Mouse (Mus musculus) liver, embryonic 13.5 days (tissue): ENCODE measurements at regions not wholly inside any gene's neighbourhood (a gene's known extent, or its start where the extent isn't known, plus 50 kb on each side); places are given as distances from the start of the nearest gene placed in this dataset.
A peak's percentile ranks its signal among the peaks of the same experiment; 100 is the strongest.

Source experiments
- ATAC-seq: fragments of 200-750 bp; cut with Nextera tagmentation; 2 replicates; pipeline ENCODE4 v1.8.0; 2017; ENCODE audit warnings: low read depth, mild to moderate bottlenecking, moderate number of reproducible peaks, moderate library complexity
- DNase-seq: peaks from one replicate; pipeline ENCODE4 v3.0.0; 2022
- H3K27ac ChIP-seq: fragments of 300-500 bp; sonication (generic); 2 replicates; pipeline ENCODE4 v1.5.1; 2015; ENCODE audit warnings: moderate library complexity, mild to moderate bottlenecking, inconsistent platforms
- H3K27me3 ChIP-seq: fragments of 300-500 bp; sonication (generic); 2 replicates; pipeline ENCODE4 v1.6.1; 2015; ENCODE audit warnings: mild to moderate bottlenecking, inconsistent platforms
- H3K36me3 ChIP-seq: fragments of 300-500 bp; sonication (generic); 2 replicates; pipeline ENCODE4 v1.6.1; 2015; ENCODE audit warnings: mild to moderate bottlenecking, inconsistent platforms
- H3K4me1 ChIP-seq: fragments of 300-500 bp; sonication (generic); replicated peaks from 2 replicates; pipeline ENCODE4 v1.6.1; 2015; ENCODE audit warnings: inconsistent platforms
- H3K4me2 ChIP-seq: fragments of 300-500 bp; sonication (generic); 2 replicates; pipeline ENCODE4 v1.6.1; 2015; ENCODE audit warnings: inconsistent platforms, mild to moderate bottlenecking, moderate library complexity
- H3K4me3 ChIP-seq: fragments of 300-500 bp; sonication (generic); replicated peaks from 2 replicates; pipeline ENCODE4 v1.5.1; 2015; ENCODE audit warnings: mild to moderate bottlenecking, inconsistent platforms
- H3K9ac ChIP-seq: fragments of 300-500 bp; sonication (generic); 2 replicates; pipeline ENCODE4 v1.6.1; 2015; ENCODE audit warnings: mild to moderate bottlenecking, inconsistent platforms
- H3K9me3 ChIP-seq: fragments of 300-500 bp; sonication (generic); replicated peaks from 2 replicates; pipeline ENCODE4 v1.6.1; 2016; ENCODE audit warnings: inconsistent platforms
- WGBS: fragments of 180-500 bp; shearing (Covaris S2); methylation state at CpG from one replicate; pipeline ENCODE4 v1.1.7; 2015; ENCODE audit not compliant: insufficient replicate concordance; 5-methylcytosine and 5-hydroxymethylcytosine counted together

GRCm38 (mm10) chr13:47707961-47708609 is 552.9 kb upstream of the Id4 start:
- Histone ChIP-seq H3K4me1 (no peaks in the 10 kb centered on the region), H3K27me3 (no peaks in the 10 kb centered on the region), H3K36me3 (no peaks in the 10 kb centered on the region), H3K4me3 (no peak overlapping the region), H3K4me2 (no peak overlapping the region), H3K27ac (no peak overlapping the region), H3K9me3 (no peaks in the 10 kb centered on the region), H3K9ac (no peak overlapping the region)
- no peak for ATAC-seq
- no peak for DNase-seq
- 75% methylated on average over 18 of the region's 18 CpGs for WGBS

GRCm38 (mm10) chr13:47709323-47709722 is 551.7 kb upstream of the Id4 start:
- Histone ChIP-seq H3K27me3 (no peaks in the 10 kb centered on the region), H3K4me3 (no peak overlapping the region), H3K4me2 (no peak overlapping the region), H3K9ac (no peak overlapping the region), H3K27ac (no peak overlapping the region), H3K9me3 (no peaks in the 10 kb centered on the region), H3K36me3 (no peaks in the 10 kb centered on the region), H3K4me1 (no peaks in the 10 kb centered on the region)
- DNase-seq (no peak), ATAC-seq (no peak)
- 61% methylated on average over 3 of the region's 3 CpGs for WGBS

GRCm38 (mm10) chr13:47712507-47712906 is 548.5 kb upstream of the Id4 start:
- Histone ChIP-seq H3K9ac (no peak overlapping the region), H3K4me3 (no peak overlapping the region), H3K36me3 (no peaks in the 10 kb centered on the region), H3K27me3 (no peaks in the 10 kb centered on the region), H3K4me1 (no peaks in the 10 kb centered on the region), H3K4me2 (no peak overlapping the region), H3K9me3 (no peaks in the 10 kb centered on the region), H3K27ac (no peak overlapping the region)
- 53% methylated on average over 4 of the region's 4 CpGs for WGBS
- DNase-seq (no peak), ATAC-seq (peak; percentile 63)

GRCm38 (mm10) chr13:47716265-47716664 is 544.8 kb upstream of the Id4 start:
- DNase-seq, result no peak
- H3K36me3 ChIP-seq, result no peaks in the 10 kb centered on the region
- no peak overlapping the region for H3K4me3 ChIP-seq
- no peak overlapping the region for H3K4me2 ChIP-seq
- no peaks in the 10 kb centered on the region for H3K9me3 ChIP-seq
- no peaks in the 10 kb centered on the region for H3K4me1 ChIP-seq
- WGBS, result 53% methylated on average over 4 of the region's 4 CpGs
- no peaks in the 10 kb centered on the region for H3K27me3 ChIP-seq
- no peak for ATAC-seq
- no peak overlapping the region for H3K27ac ChIP-seq
- H3K9ac ChIP-seq, result no peak overlapping the region

- no peaks in the 10 kb centered on the region for H3K27me3 ChIP-seq
- DNase-seq, result no peak
- H3K4me3 ChIP-seq, result no peak overlapping the region
- no peak overlapping the region for H3K4me2 ChIP-seq
- no peaks in the 10 kb centered on the region for H3K36me3 ChIP-seq
- H3K9me3 ChIP-seq, result no peaks in the 10 kb centered on the region
- 80% methylated on average over 2 of the region's 2 CpGs for WGBS
- ATAC-seq, result no peak
- H3K27ac ChIP-seq, result no peak overlapping the region
- no peak overlapping the region for H3K9ac ChIP-seq
- no peaks in the 10 kb centered on the region for H3K4me1 ChIP-seq
Observed at GRCm38 (mm10) chr13:47720645-47721044, 540.4 kb upstream of the Id4 start.

GRCm38 (mm10) chr13:47734415-47734814 is 526.6 kb upstream of the Id4 start:
- Histone ChIP-seq H3K36me3 (no peaks in the 10 kb centered on the region), H3K27ac (no peak overlapping the region), H3K9ac (no peak overlapping the region), H3K9me3 (peaks cover 3% of the 10 kb centered on the region; the same call in 1 of the 2 replicates), H3K4me2 (no peak overlapping the region), H3K4me3 (no peak overlapping the region), H3K4me1 (no peaks in the 10 kb centered on the region), H3K27me3 (no peaks in the 10 kb centered on the region)
- ATAC-seq (no peak), DNase-seq (no peak)
- 19% methylated on average over 1 of the region's 1 CpGs for WGBS

- no peak overlapping the region for H3K4me2 ChIP-seq
- no peaks in the 10 kb centered on the region for H3K4me1 ChIP-seq
- H3K4me3 ChIP-seq, result no peak overlapping the region
- no peak overlapping the region for H3K27ac ChIP-seq
- 57% methylated on average over 8 of the region's 8 CpGs for WGBS
- H3K9me3 ChIP-seq, result peaks cover 3% of the 10 kb centered on the region; the same call in 1 of the 2 replicates
- ATAC-seq (no peak), DNase-seq (no peak)
- no peaks in the 10 kb centered on the region for H3K36me3 ChIP-seq
- no peaks in the 10 kb centered on the region for H3K27me3 ChIP-seq
- no peak overlapping the region for H3K9ac ChIP-seq
Observed at GRCm38 (mm10) chr13:47735426-47736063, 525.5 kb upstream of the Id4 start.

- H3K4me3 ChIP-seq, result no peak overlapping the region
- no peaks in the 10 kb centered on the region for H3K9me3 ChIP-seq
- no peak for DNase-seq
- H3K4me1 ChIP-seq, result no peaks in the 10 kb centered on the region
- no peak for ATAC-seq
- no peaks in the 10 kb centered on the region for H3K36me3 ChIP-seq
- H3K4me2 ChIP-seq, result no peak overlapping the region
- no peak overlapping the region for H3K27ac ChIP-seq
- no peak overlapping the region for H3K9ac ChIP-seq
- no peaks in the 10 kb centered on the region for H3K27me3 ChIP-seq
Observed at GRCm38 (mm10) chr13:47748906-47749305, 512.1 kb upstream of the Id4 start.

- H3K4me2 ChIP-seq, result no peak overlapping the region
- no peak for DNase-seq
Observed at GRCm38 (mm10) chr13:47751033-47751432, 510.0 kb upstream of the Id4 start.

GRCm38 (mm10) chr13:47764802-47765597 is 496.0 kb upstream of the Id4 start:
- no peak overlapping the region for H3K4me3 ChIP-seq
- H3K9ac ChIP-seq, result no peak overlapping the region
- no peaks in the 10 kb centered on the region for H3K36me3 ChIP-seq
- no peaks in the 10 kb centered on the region for H3K27me3 ChIP-seq
- no peaks in the 10 kb centered on the region for H3K4me1 ChIP-seq
- no peak overlapping the region for H3K27ac ChIP-seq
- no peak for DNase-seq
- no peaks in the 10 kb centered on the region for H3K9me3 ChIP-seq
- no peak for ATAC-seq
- WGBS, result 63% methylated on average over 16 of the region's 16 CpGs
- H3K4me2 ChIP-seq, result no peak overlapping the region

More at GRCm38 (mm10) chr13:47751033-47751432, 510.0 kb upstream of the Id4 start:
- Histone ChIP-seq H3K36me3 (no peaks in the 10 kb centered on the region), H3K4me1 (no peaks in the 10 kb centered on the region), H3K9me3 (no peaks in the 10 kb centered on the region), H3K4me3 (no peak overlapping the region), H3K27me3 (no peaks in the 10 kb centered on the region), H3K9ac (no peak overlapping the region), H3K27ac (no peak overlapping the region)
- no peak for ATAC-seq
- WGBS, result 66% methylated on average over 2 of the region's 2 CpGs

- Histone ChIP-seq H3K4me2 (no peak overlapping the region), H3K4me3 (no peak overlapping the region), H3K4me1 (no peaks in the 10 kb centered on the region), H3K36me3 (no peaks in the 10 kb centered on the region), H3K27ac (no peak overlapping the region), H3K9ac (no peak overlapping the region), H3K9me3 (no peaks in the 10 kb centered on the region), H3K27me3 (no peaks in the 10 kb centered on the region)
- ATAC-seq (no peak), DNase-seq (no peak)
- WGBS, result 70% methylated on average over 9 of the region's 9 CpGs
Observed at GRCm38 (mm10) chr13:47768963-47769527, 492.0 kb upstream of the Id4 start.
